Mouse (Mus musculus): ENCODE measurements at regions not wholly inside any gene's neighbourhood (a gene's known extent, or its start where the extent isn't known, plus 50 kb on each side); places are given as distances from the start of the nearest gene placed in this dataset.

GRCm38 (mm10) chr12:74658406-74658805, 342.2 kb upstream of the Gm11042 start:
- no peak for TF ChIP-seq POLR2A (IDR thresholded peaks at IDR 0.05; ENCODE audit: extremely low read depth, insufficient read depth, low read length)
- TF ChIP-seq CTCF (IDR thresholded peaks at IDR 0.05; ENCODE audit: low read depth, low read length) = no peak

All from liver, adult 2 months (tissue).